Mouse (Mus musculus) neural tube, embryonic 11.5 days (tissue): ENCODE measurements around the gene Ptgr2. TPM values are rescaled to one million over a fixed set of nuclear protein-coding genes. Genes with fewer than 3 reads are reported as not detected.

Experiments used
- ATAC-seq: fragments of 200-750 bp; cut with Nextera tagmentation; 2 replicates; pipeline ENCODE4 v1.8.0; 2017; ENCODE audit warnings: moderate number of reproducible peaks, mild to moderate bottlenecking, moderate TSS enrichment, moderate library complexity; ENCODE audit not compliant: insufficient read depth, low FRiP score, low TSS enrichment
- DNase-seq: peaks from one replicate; pipeline ENCODE4 v3.0.0-alpha.2; 2015; ENCODE audit warnings: low spot score
- H3K27ac ChIP-seq: fragments of 300-500 bp; sonication (generic); 2 replicates; pipeline ENCODE4 v1.5.1; 2014; ENCODE audit warnings: low read depth, mild to moderate bottlenecking, low read length
- H3K27me3 ChIP-seq: fragments of 300-500 bp; sonication (generic); 2 replicates; pipeline ENCODE4 v1.6.1; 2014; ENCODE audit warnings: mild to moderate bottlenecking, low read length, mixed read lengths; ENCODE audit not compliant: control insufficient read depth, insufficient read depth
- H3K36me3 ChIP-seq: fragments of 300-500 bp; sonication (generic); 2 replicates; pipeline ENCODE4 v1.6.1; 2014; ENCODE audit warnings: mild to moderate bottlenecking, low read length, moderate library complexity, mixed read lengths; ENCODE audit not compliant: control insufficient read depth, insufficient read depth
- H3K4me1 ChIP-seq: fragments of 300-500 bp; sonication (generic); 2 replicates; pipeline ENCODE4 v1.6.1; 2014; ENCODE audit warnings: low read length, mixed read lengths; ENCODE audit not compliant: control insufficient read depth, insufficient read depth
- H3K4me2 ChIP-seq: fragments of 300-500 bp; sonication (generic); 2 replicates; pipeline ENCODE4 v1.6.1; 2014; ENCODE audit warnings: low read depth, mild to moderate bottlenecking, moderate library complexity
- H3K4me3 ChIP-seq: fragments of 300-500 bp; sonication (generic); 2 replicates; pipeline ENCODE4 v1.5.1; 2014; ENCODE audit warnings: low read depth, low read length
- H3K9ac ChIP-seq: fragments of 300-500 bp; sonication (generic); 2 replicates; pipeline ENCODE4 v1.6.1; 2014; ENCODE audit warnings: mild to moderate bottlenecking, low read length
- H3K9me3 ChIP-seq: fragments of 300-500 bp; sonication (generic); 2 replicates; pipeline ENCODE4 v1.6.1; 2016; ENCODE audit warnings: low read length; ENCODE audit not compliant: control insufficient read depth
- WGBS: fragments of 180-500 bp; shearing (Covaris S2); extraction: QIAGEN DNeasy Blood & Tissue Kit; methylation state at CpG from one replicate; pipeline ENCODE4 v1.1.7; 2014; 5-methylcytosine and 5-hydroxymethylcytosine counted together
- polyA plus RNA-seq: library from polyadenylated mRNA; unstranded; fragments of >200 nt; fragmentation: Nextera tagmentation; extraction: Ambion mirVana; gene quantifications from 2 replicates; pipeline ENCODE4 v1.2.1, GENCODE M21; 2014

The Ptgr2 gene
- polyA plus RNA-seq, 1 experiment from 2014 or later, result 16.4 TPM

- no peak overlapping the region for H3K4me3 ChIP-seq
- no peak overlapping the region for H3K9ac ChIP-seq
- H3K4me1 ChIP-seq, result peaks cover 7% of the 10 kb centered on the region; the same call in 1 of the 2 replicates
- no peak overlapping the region for H3K27ac ChIP-seq
- H3K27me3 ChIP-seq, result no peaks in the 10 kb centered on the region
- ATAC-seq (no peak), DNase-seq (no peak)
- no peak overlapping the region for H3K4me2 ChIP-seq
- peaks cover 5% of the 10 kb centered on the region; the same call in 1 of the 2 replicates for H3K36me3 ChIP-seq
- 93% methylated on average over 6 of the region's 6 CpGs for WGBS
- H3K9me3 ChIP-seq, result no peaks in the 10 kb centered on the region
Measured at GRCm38 (mm10) chr12:84365137-84365536, 80.1 kb downstream of the Ptgr2 start.

Other genes with a start within 250 kb of the Ptgr2 start
- 0.13 and 0.14 TPM in 2 replicates for gene Acot4, start 246.9 kb upstream of the Ptgr2 start, polyA plus RNA-seq
- gene Gm49366, start 246.3 kb upstream of the Ptgr2 start, polyA plus RNA-seq, result not detected in 2 replicates
- gene Acot3, start 233.1 kb upstream of the Ptgr2 start, polyA plus RNA-seq, result 0.12 and 0.20 TPM in 2 replicates
- not detected in 2 replicates for gene Acot5, start 215.9 kb upstream of the Ptgr2 start, polyA plus RNA-seq
- gene Acot6, start 184.6 kb upstream of the Ptgr2 start, polyA plus RNA-seq, result 0.82 and 1.3 TPM in 2 replicates
- 5.5 and 6.2 TPM in 2 replicates for gene Dnal1, start 170.9 kb upstream of the Ptgr2 start, polyA plus RNA-seq
- gene Pnma1, start 136.7 kb upstream of the Ptgr2 start, polyA plus RNA-seq, result 1.6 and 2.5 TPM in 2 replicates
- 4.4 and 5.9 TPM in 2 replicates for gene Elmsan1, start 66.4 kb upstream of the Ptgr2 start, polyA plus RNA-seq
- 119 and 125 TPM in 2 replicates for gene Zfp410, start 31.6 kb downstream of the Ptgr2 start, polyA plus RNA-seq
- 43.0 and 44.5 TPM in 2 replicates for gene Coq6, start 76.4 kb downstream of the Ptgr2 start, polyA plus RNA-seq
- 7.5 and 9.7 TPM in 2 replicates for gene Fam161b, start 76.6 kb downstream of the Ptgr2 start, polyA plus RNA-seq
- gene Entpd5, start 123.8 kb downstream of the Ptgr2 start, polyA plus RNA-seq, result 9.9 and 12.4 TPM in 2 replicates
- gene Bbof1, start 123.8 kb downstream of the Ptgr2 start, polyA plus RNA-seq, result 0.84 and 1.2 TPM in 2 replicates
- 28.1 and 29.7 TPM in 2 replicates for gene Rnf113a2, start 132.0 kb downstream of the Ptgr2 start, polyA plus RNA-seq
- 22.3 and 25.7 TPM in 2 replicates for gene Aldh6a1, start 165.8 kb downstream of the Ptgr2 start, polyA plus RNA-seq
- 33.7 and 36.1 TPM in 2 replicates for gene Lin52, start 166.2 kb downstream of the Ptgr2 start, polyA plus RNA-seq